Comparison of ENCODE assay signal across 13 mouse cellular contexts in genomic region chr3:79222192-79222960, GRCm38 (mm10).
DNase-seq lines count a peak whose midpoint lies in the region; ATAC-seq and TF ChIP-seq lines count a peak whose summit lies in the region.
"Had no signal": no experiment of that assay in that cellular context is flagged by ENCODE, and none has a peak within 500 bp of the region (broad histone marks: within the 10 kb centered on the region; RNA-seq: fewer than 3 reads in every experiment).

No protein-coding gene starts in this region.

- H3K27me3 ChIP-seq in heart, adult 2 months (ENCODE audit: control insufficient read depth, insufficient read depth, low read length) = no peaks in the 10 kb centered on the region
- H3K27me3 ChIP-seq in liver, embryonic 16.5 days (ENCODE audit: control insufficient read depth, insufficient read depth, low read depth, low read length) = no peaks in the 10 kb centered on the region
- H3K27me3 ChIP-seq: embryonic facial prominence, embryonic 13.5 days; hindbrain, embryonic 13.5 days; neural tube, embryonic 13.5 days had no signal

- WGBS in heart, adult 2 months = 45% methylated on average over 13 of the region's 13 CpGs
- 44% methylated on average over 13 of the region's 13 CpGs for WGBS in liver, embryonic 16.5 days (ENCODE audit: insufficient replicate concordance)

- H3K9ac ChIP-seq in heart, adult 2 months (ENCODE audit: low read depth, low read length) = peak overlapping the region; percentile 64
- H3K9ac ChIP-seq in liver, embryonic 16.5 days (ENCODE audit: low read depth, low read length) = no peak overlapping the region
- H3K9ac ChIP-seq: embryonic facial prominence, embryonic 13.5 days; hindbrain, embryonic 13.5 days; neural tube, embryonic 13.5 days had no signal

- H3K4me1 ChIP-seq in heart, adult 2 months (ENCODE audit: control insufficient read depth, insufficient read depth, low read length) = peaks cover 31% of the 10 kb centered on the region
- peaks cover 33% of the 10 kb centered on the region for H3K4me1 ChIP-seq in brown adipose tissue, adult 24 weeks (ENCODE audit: control insufficient read depth, insufficient read depth, insufficient read length, low read length)
- peaks cover 2% of the 10 kb centered on the region; the same call in 1 of the 2 replicates for H3K4me1 ChIP-seq in liver, embryonic 16.5 days (ENCODE audit: control insufficient read depth, low read depth, low read length)

- TF ChIP-seq CTCF in heart, adult 2 months (IDR thresholded peaks at IDR 0.05) = no peak

- DNase-seq in heart, adult 2 months = no peak
- DNase-seq in heart, postnatal 10 days = no peak
- DNase-seq in kidney, adult 9 months = peak; percentile 49
- no peak for DNase-seq in left cerebral cortex, postnatal 36 days (ENCODE audit: low spot score in 2 of 2)
- no peak for DNase-seq in frontal cortex, postnatal 36 days (ENCODE audit: low spot score in 2 of 2)
- DNase-seq in thymus, postnatal 36 days = no peak

- H3K4me2 ChIP-seq in liver, embryonic 16.5 days (ENCODE audit: low read depth, low read length) = peak overlapping the region; percentile 31
- H3K4me2 ChIP-seq: embryonic facial prominence, embryonic 13.5 days; hindbrain, embryonic 13.5 days; midbrain, embryonic 11.5 days; neural tube, embryonic 13.5 days had no signal

- peak overlapping the region; percentile 5; the same call in 1 of the 2 replicates for H3K4me3 ChIP-seq in heart, adult 2 months
- peak overlapping the region; percentile 19 for H3K4me3 ChIP-seq in brown adipose tissue, adult 24 weeks (ENCODE audit: insufficient read depth, low read depth, low read length)
- no peak overlapping the region for H3K4me3 ChIP-seq in liver, embryonic 16.5 days (ENCODE audit: low read depth, low read length)
- H3K4me3 ChIP-seq: embryonic facial prominence, embryonic 13.5 days; hindbrain, embryonic 13.5 days; neural tube, embryonic 13.5 days had no signal

- peaks cover 29% of the 10 kb centered on the region for H3K36me3 ChIP-seq in heart, adult 2 months (ENCODE audit: control insufficient read depth, insufficient read depth, low read length)
- no peaks in the 10 kb centered on the region for H3K36me3 ChIP-seq in liver, embryonic 16.5 days (ENCODE audit: control insufficient read depth, insufficient read depth)
- H3K36me3 ChIP-seq: embryonic facial prominence, embryonic 13.5 days; hindbrain, embryonic 13.5 days; neural tube, embryonic 13.5 days had no signal

- no peak for ATAC-seq in liver, embryonic 16.5 days (ENCODE audit: low read depth)

- peak overlapping the region; percentile 86 for H3K27ac ChIP-seq in heart, adult 2 months
- peak overlapping the region; percentile 82 for H3K27ac ChIP-seq in brown adipose tissue, adult 24 weeks (replicated peaks; ENCODE audit: low read depth, low read length)
- no peak overlapping the region for H3K27ac ChIP-seq in liver, embryonic 16.5 days (ENCODE audit: low read length)
- H3K27ac ChIP-seq: embryonic facial prominence, embryonic 13.5 days; hindbrain, embryonic 13.5 days; macrophage; neural tube, embryonic 13.5 days had no signal

- intact Hi-C loops in heart, adult 2 months (cut with DNase I) = loop anchor here (5.0 to 10.0 kb wide), 3 partner anchors 145 to 252 kb away; no protein-coding TSS in a partner anchor
- intact Hi-C loops in heart, postnatal 10 days (cut with DNase I) = loop anchor here (5.0 to 10.0 kb wide), 2 partner anchors 212 to 275 kb away; no protein-coding TSS in a partner anchor
- intact Hi-C loops in left cerebral cortex, postnatal 36 days (cut with DNase I) = loop anchor here (2.0 to 5.0 kb wide), 4 partner anchors 64 to 365 kb away; partner anchors contain the start of gene Rapgef2

- no peaks in the 10 kb centered on the region for H3K9me3 ChIP-seq in liver, embryonic 16.5 days (replicated peaks; ENCODE audit: control insufficient read depth, low read length)
- H3K9me3 ChIP-seq: embryonic facial prominence, embryonic 13.5 days; hindbrain, embryonic 13.5 days; neural tube, embryonic 13.5 days had no signal

- TF ChIP-seq POLR2A in heart, adult 2 months (IDR thresholded peaks at IDR 0.05; ENCODE audit: insufficient read depth, low read depth, low read length) = 0 out of 2 replicates have a peak, but pooled peaks have one; percentile 18

- TF ChIP-seq EP300 in heart, adult 2 months (IDR thresholded peaks at IDR 0.05; ENCODE audit: insufficient read depth, low read depth, low read length) = 0 out of 2 replicates have a peak, but pooled peaks have one; percentile 33

- H3K79me2 ChIP-seq in heart, adult 2 months (replicated peaks; ENCODE audit: control insufficient read depth, insufficient read depth, low read length) = peaks cover 6% of the 10 kb centered on the region
